Mouse (Mus musculus) adrenal gland, adult 18-20 months (tissue): ENCODE results near the gene Slx4ip. TPM values are rescaled to one million over a fixed set of nuclear protein-coding genes. Genes with fewer than 3 reads are reported as not detected.
"Not testable (repeated sequence)": the region's sequence is repeated elsewhere in the genome, so short reads cannot be mapped to it uniquely, and the experiment has no call there.

Experiments
- DNase-seq, 2 experiments: peaks; one replicate each; pipeline ENCODE4 v3.0.0; 2021 to 2022; ENCODE audit warnings: low spot score in 2 of 2
- long read RNA-seq, 2 experiments: library from polyadenylated mRNA; stranded (forward); transcript quantifications; one replicate each; pipeline ENCODE4 v2.0.0; 2021
- total RNA-seq, 2 experiments: library from RNA; stranded (reverse); gene quantifications; 1 replicate in 1 of 2; 2 replicates in 1 of 2; pipeline ENCODE4 v1.2.3; 2021

Gene Slx4ip
- 1 to 10 TPM; 4.1 to 5.6 TPM for total RNA-seq
- long read RNA-seq, experiment 1 = 0 reads
- long read RNA-seq, experiment 2, partial matches to known transcripts = 0 of 4 reads
- long read RNA-seq, experiment 2, other reads (novel, unspliced or antisense) = 4 of 4 reads

- peak; percentile 96 to 97 for DNase-seq
Measured at GRCm38 (mm10) chr2:136891068-136891950, at the start of gene Slx4ip, which contains the start of the genes AL731706.1 and Mkks. Gene Slx4ip (plus strand): TSS chr2:136891218. Gene AL731706.1 (minus strand): TSS chr2:136891389. Gene Mkks (minus strand): TSS chr2:136891389.

GRCm38 (mm10) chr2:136850366-136850765 lies 40.7 kb upstream of the Slx4ip start:
- DNase-seq = no peak

GRCm38 (mm10) chr2:136854543-136855388 lies 36.3 kb upstream of the Slx4ip start:
- DNase-seq = no peak

- DNase-seq = no peak
Measured at GRCm38 (mm10) chr2:136885579-136885978, 5.4 kb upstream of the Slx4ip start, which contains the start of gene AL731706.2. Gene AL731706.2 (minus strand): TSS chr2:136885679.

GRCm38 (mm10) chr2:136886846-136887245 lies 4.2 kb upstream of the Slx4ip start:
- no peak for DNase-seq

GRCm38 (mm10) chr2:136890716-136891067 lies 326 bp upstream of the Slx4ip start:
- not testable (repeated sequence) for DNase-seq

- peak; percentile 82 to 83 for DNase-seq
Measured at GRCm38 (mm10) chr2:136891951-136892371, 943 bp downstream of the Slx4ip start.

GRCm38 (mm10) chr2:136894494-136894893 lies 3.5 kb downstream of the Slx4ip start:
- no peak for DNase-seq

GRCm38 (mm10) chr2:136896131-136896530 lies 5.1 kb downstream of the Slx4ip start:
- no peak for DNase-seq

- no peak for DNase-seq
Measured at GRCm38 (mm10) chr2:136908596-136908995, 17.6 kb downstream of the Slx4ip start.

- no peak for DNase-seq
Measured at GRCm38 (mm10) chr2:136909298-136909697, 18.3 kb downstream of the Slx4ip start.

GRCm38 (mm10) chr2:136911958-136912411 lies 21.0 kb downstream of the Slx4ip start:
- no peak for DNase-seq

GRCm38 (mm10) chr2:136913021-136913420 lies 22.0 kb downstream of the Slx4ip start:
- no peak for DNase-seq

- no peak for DNase-seq
Measured at GRCm38 (mm10) chr2:136914334-136914902, 23.4 kb downstream of the Slx4ip start.

- DNase-seq = no peak
Measured at GRCm38 (mm10) chr2:136919433-136919832, 28.4 kb downstream of the Slx4ip start.

GRCm38 (mm10) chr2:136920257-136920993 lies 29.4 kb downstream of the Slx4ip start:
- no peak for DNase-seq

GRCm38 (mm10) chr2:136921003-136921408 lies 30.0 kb downstream of the Slx4ip start:
- no peak for DNase-seq

- no peak for DNase-seq
Measured at GRCm38 (mm10) chr2:136936391-136937288, 45.6 kb downstream of the Slx4ip start.

- no peak for DNase-seq
Measured at GRCm38 (mm10) chr2:136938249-136938648, 47.2 kb downstream of the Slx4ip start.
